Mouse (Mus musculus): ENCODE measurements around the gene Mepce.

DNA sequence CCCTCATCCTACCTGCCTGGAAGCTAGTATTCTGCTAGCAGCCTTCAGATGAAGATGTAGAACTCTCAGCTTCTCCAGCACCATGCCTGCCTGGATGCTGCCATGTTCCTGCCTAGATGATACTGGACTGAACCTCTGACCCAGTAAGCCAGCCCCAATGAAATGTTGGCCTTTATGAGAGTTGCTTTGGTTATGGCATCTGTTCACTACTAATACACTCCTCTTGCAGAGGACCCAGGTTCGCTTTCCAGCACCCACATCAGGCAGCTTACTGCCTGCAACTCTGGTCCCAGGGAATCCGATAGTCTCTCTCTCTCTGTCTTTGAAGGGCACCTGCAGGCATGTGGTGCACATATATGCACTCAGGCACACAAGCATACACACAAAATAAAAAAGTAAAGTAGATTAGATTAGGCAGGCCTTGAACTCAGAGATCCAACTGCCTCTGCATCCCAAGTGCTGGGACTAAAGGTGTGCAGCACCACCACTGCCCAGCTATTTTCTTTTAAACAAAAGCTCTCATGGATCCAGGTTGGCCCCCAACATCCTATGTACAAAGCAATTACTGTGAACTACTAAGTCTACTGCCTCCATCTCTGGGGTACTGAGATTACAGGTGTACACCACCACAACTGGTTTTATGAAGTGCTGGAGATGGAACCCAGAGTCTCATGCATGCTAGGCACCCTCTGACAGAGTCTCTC lies 11.7 kb downstream of the Mepce start:
- TF ChIP-seq EP300 (IDR thresholded peaks at IDR 0.05; ENCODE audit: low read depth) (no peak), CTCF (IDR thresholded peaks at IDR 0.05; ENCODE audit: low read depth) (no peak)
